ENCODE assay signal across 18 mouse cellular contexts in the genomic region with DNA sequence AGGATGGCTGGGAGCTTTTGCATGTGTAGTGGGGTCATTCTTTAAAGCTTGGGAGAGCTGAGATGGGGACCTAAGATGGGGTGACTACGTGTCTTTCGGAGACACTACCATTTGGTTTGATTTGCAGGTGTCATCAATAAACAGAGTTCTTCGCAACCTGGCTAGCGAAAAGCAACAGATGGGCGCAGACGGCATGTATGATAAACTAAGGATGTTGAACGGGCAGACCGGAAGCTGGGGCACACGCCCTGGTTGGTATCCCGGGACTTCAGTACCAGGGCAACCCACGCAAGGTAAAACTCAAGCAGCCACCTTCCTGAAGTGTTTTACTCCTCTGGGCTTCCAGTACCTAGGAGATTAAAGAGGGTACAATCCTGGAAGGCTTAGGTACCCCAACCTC. TPM values are rescaled to one million over a fixed set of nuclear protein-coding genes. Genes with fewer than 3 reads are reported as not detected.
DNase-seq lines count a peak whose midpoint lies in the region; ATAC-seq and TF ChIP-seq lines count a peak whose summit lies in the region.
"Had no signal": no experiment of that assay in that cellular context is flagged by ENCODE, and none has a peak within 500 bp of the region (broad histone marks: within the 10 kb centered on the region; RNA-seq: fewer than 3 reads in every experiment).

No protein-coding gene starts in this region.

- peak overlapping the region; percentile 97 for H3K27ac ChIP-seq in cerebellum, adult 2 months (ENCODE audit: insufficient read depth, low read length)
- no peak overlapping the region for H3K27ac ChIP-seq in midbrain, embryonic 11.5 days (ENCODE audit: low read depth, low read length)
- no peak overlapping the region for H3K27ac ChIP-seq in midbrain, postnatal 0 days (ENCODE audit: low read depth, low read length)
- peak overlapping the region; percentile 91 for H3K27ac ChIP-seq in forebrain, embryonic 12.5 days
- H3K27ac ChIP-seq in neural tube, embryonic 12.5 days = no peak overlapping the region
- H3K27ac ChIP-seq: embryonic facial prominence, embryonic 13.5 days; kidney, postnatal 0 days; lung, embryonic 15.5 days had no signal

- peak overlapping the region; percentile 33 for H3K4me3 ChIP-seq in cerebellum, adult 2 months (replicated peaks; ENCODE audit: insufficient read depth, low read depth, low read length)
- no peak overlapping the region for H3K4me3 ChIP-seq in midbrain, embryonic 11.5 days (ENCODE audit: low read depth, low read length)
- no peak overlapping the region for H3K4me3 ChIP-seq in midbrain, postnatal 0 days (ENCODE audit: low read depth, low read length)
- H3K4me3 ChIP-seq in forebrain, embryonic 12.5 days (replicated peaks) = peak overlapping the region; percentile 28; the same call in 1 of the 2 replicates
- H3K4me3 ChIP-seq in neural tube, embryonic 12.5 days = no peak overlapping the region
- H3K4me3 ChIP-seq: embryonic facial prominence, embryonic 13.5 days; lung, embryonic 15.5 days; megakaryocyte, embryonic 14.5 days had no signal

- no peaks in the 10 kb centered on the region for H3K27me3 ChIP-seq in cerebellum, adult 2 months (ENCODE audit: control insufficient read depth, insufficient read depth, low read length)
- peaks cover 92% of the 10 kb centered on the region for H3K27me3 ChIP-seq in midbrain, embryonic 11.5 days (ENCODE audit: control insufficient read depth, insufficient read depth, low read length)
- H3K27me3 ChIP-seq in midbrain, postnatal 0 days (ENCODE audit: insufficient read depth, low read length) = peaks cover 85% of the 10 kb centered on the region
- H3K27me3 ChIP-seq in forebrain, embryonic 12.5 days = peaks cover 68% of the 10 kb centered on the region
- H3K27me3 ChIP-seq in neural tube, embryonic 12.5 days (replicated peaks) = peaks cover 55% of the 10 kb centered on the region

- no peak for TF ChIP-seq CTCF in cerebellum, adult 2 months (IDR thresholded peaks at IDR 0.05; ENCODE audit: borderline replicate concordance, insufficient read depth, low read depth, low read length)
- no peak for TF ChIP-seq CTCF in midbrain, postnatal 0 days (IDR thresholded peaks at IDR 0.05)

- DNase-seq in cerebellum, adult 2 months = peak; percentile 74 to 76
- DNase-seq in cerebellum, postnatal 4 days (ENCODE audit: low spot score in 2 of 2) = no peak
- DNase-seq in midbrain, embryonic 11.5 days (ENCODE audit: low spot score, missing footprints) = no peak
- DNase-seq in midbrain, postnatal 0 days (ENCODE audit: low spot score) = no peak
- no peak for DNase-seq in MN1 (ENCODE audit: low spot score)
- DNase-seq in spleen, postnatal 4 days (ENCODE audit: low spot score in 2 of 2) = no peak
- DNase-seq: adrenal gland, adult 8-10 months; gastrocnemius, postnatal 14 days; layer of hippocampus, adult 9-11 months; right cerebral cortex, postnatal 14 days; thymus, adult 18-20 months had no signal

- no peak for ATAC-seq in midbrain, embryonic 11.5 days (ENCODE audit: low FRiP score)
- no peak for ATAC-seq in midbrain, postnatal 0 days (ENCODE audit: low FRiP score)
- no peak for ATAC-seq in forebrain, embryonic 12.5 days (ENCODE audit: low FRiP score)
- ATAC-seq in neural tube, embryonic 12.5 days (ENCODE audit: low FRiP score, low read depth) = no peak

- H3K9ac ChIP-seq in midbrain, embryonic 11.5 days (ENCODE audit: low read length) = no peak overlapping the region
- no peak overlapping the region for H3K9ac ChIP-seq in midbrain, postnatal 0 days (replicated peaks; ENCODE audit: low read length, poor library complexity, severe bottlenecking)
- no peak overlapping the region for H3K9ac ChIP-seq in forebrain, embryonic 12.5 days
- no peak overlapping the region for H3K9ac ChIP-seq in neural tube, embryonic 12.5 days
- H3K9ac ChIP-seq: embryonic facial prominence, embryonic 13.5 days; lung, embryonic 15.5 days had no signal

- 9% methylated on average over 11 of the region's 11 CpGs for WGBS in cerebellum, adult 2 months
- 18% methylated on average over 11 of the region's 11 CpGs for WGBS in midbrain, embryonic 11.5 days
- 20% methylated on average over 11 of the region's 11 CpGs for WGBS in midbrain, postnatal 0 days
- 63% methylated on average over 11 of the region's 11 CpGs for WGBS in forebrain, embryonic 12.5 days
- WGBS in neural tube, embryonic 12.5 days = 29% methylated on average over 11 of the region's 11 CpGs

- H3K9me3 ChIP-seq in midbrain, embryonic 11.5 days (ENCODE audit: control insufficient read depth, low read length) = no peaks in the 10 kb centered on the region
- H3K9me3 ChIP-seq in midbrain, postnatal 0 days (ENCODE audit: low read length) = no peaks in the 10 kb centered on the region
- H3K9me3 ChIP-seq in forebrain, embryonic 12.5 days = no peaks in the 10 kb centered on the region
- no peaks in the 10 kb centered on the region for H3K9me3 ChIP-seq in neural tube, embryonic 12.5 days
- H3K9me3 ChIP-seq: embryonic facial prominence, embryonic 13.5 days; lung, embryonic 15.5 days had no signal

- TF ChIP-seq POLR2A in cerebellum, adult 2 months (IDR thresholded peaks at IDR 0.05; ENCODE audit: borderline replicate concordance, insufficient read depth, low read length) = no peak

- H3K4me2 ChIP-seq in midbrain, embryonic 11.5 days = peak overlapping the region; percentile 35; the same call in 1 of the 2 replicates
- no peak overlapping the region for H3K4me2 ChIP-seq in midbrain, postnatal 0 days (ENCODE audit: low read depth, low read length, poor library complexity, severe bottlenecking)
- peak overlapping the region; percentile 59 for H3K4me2 ChIP-seq in forebrain, embryonic 12.5 days
- peak overlapping the region; percentile 55; the same call in 1 of the 2 replicates for H3K4me2 ChIP-seq in neural tube, embryonic 12.5 days (replicated peaks)
- H3K4me2 ChIP-seq: embryonic facial prominence, embryonic 13.5 days; liver, embryonic 11.5 days; lung, embryonic 15.5 days had no signal

- H3K36me3 ChIP-seq in midbrain, embryonic 11.5 days (ENCODE audit: control insufficient read depth, insufficient read depth, low read length) = no peaks in the 10 kb centered on the region
- no peaks in the 10 kb centered on the region for H3K36me3 ChIP-seq in midbrain, postnatal 0 days (ENCODE audit: insufficient read depth, low read length)
- peaks cover 20% of the 10 kb centered on the region for H3K36me3 ChIP-seq in forebrain, embryonic 12.5 days (replicated peaks)
- no peaks in the 10 kb centered on the region for H3K36me3 ChIP-seq in neural tube, embryonic 12.5 days
- H3K36me3 ChIP-seq: embryonic facial prominence, embryonic 13.5 days; lung, embryonic 15.5 days had no signal

- H3K4me1 ChIP-seq in cerebellum, adult 2 months (ENCODE audit: control insufficient read depth, insufficient read depth, low read length) = peaks cover 4% of the 10 kb centered on the region; the same call in 1 of the 2 replicates
- peaks cover 36% of the 10 kb centered on the region for H3K4me1 ChIP-seq in midbrain, embryonic 11.5 days (ENCODE audit: control insufficient read depth, insufficient read depth, low read length)
- H3K4me1 ChIP-seq in midbrain, postnatal 0 days (ENCODE audit: insufficient read depth, low read length) = no peaks in the 10 kb centered on the region
- peaks cover 82% of the 10 kb centered on the region for H3K4me1 ChIP-seq in forebrain, embryonic 12.5 days
- H3K4me1 ChIP-seq in neural tube, embryonic 12.5 days = peaks cover 65% of the 10 kb centered on the region

RNA-seq across cellular contexts. Expression of a gene that starts 17.0 kb away (rescaled TPM):
- polyA plus RNA-seq in cerebellum, adult 2 months (2012; rRNA removed) = 84.5 and 103 TPM in 2 replicates
- 45.5 and 45.7 TPM in 2 replicates for polyA plus RNA-seq in midbrain, embryonic 11.5 days (2014; fragmentation: Nextera tagmentation; extraction: Ambion mirVana)
- total RNA-seq in midbrain, postnatal 0 days (2014; rRNA removed) = 15.4 and 27.1 TPM in 2 replicates
- 6.9 and 11.3 TPM in 2 replicates for polyA plus RNA-seq in midbrain, postnatal 0 days (2015; fragmentation: Nextera tagmentation; extraction: Ambion mirVana)
- polyA plus RNA-seq in forebrain, embryonic 12.5 days (2016; fragmentation: Nextera tagmentation; extraction: Ambion mirVana) = 110 and 111 TPM in 2 replicates
- 23.8 and 25.7 TPM in 2 replicates for polyA plus RNA-seq in neural tube, embryonic 12.5 days (2016; fragmentation: Nextera tagmentation; extraction: Ambion mirVana)
- total RNA-seq: adrenal gland, adult 8-10 months had no signal
- polyA plus RNA-seq: lung, embryonic 15.5 days had no signal

Comparison
In these comparisons a context has a peak if more than half of its experiments do, and no peak if none do; other contexts are left out.
1. DNase-seq: peak in cerebellum, adult 2 months (2 of 2); none in cerebellum, postnatal 4 days (0 of 2), midbrain, embryonic 11.5 days (single experiment), midbrain, postnatal 0 days (single experiment), MN1 (single experiment) and spleen, postnatal 4 days (0 of 2).
2. H3K27ac ChIP-seq: peak in cerebellum, adult 2 months (single experiment) and forebrain, embryonic 12.5 days (single experiment); none in midbrain, embryonic 11.5 days (single experiment), midbrain, postnatal 0 days (single experiment) and neural tube, embryonic 12.5 days (single experiment).
3. H3K4me3 ChIP-seq: peak in cerebellum, adult 2 months (single experiment) and forebrain, embryonic 12.5 days (single experiment); none in midbrain, embryonic 11.5 days (single experiment), midbrain, postnatal 0 days (single experiment) and neural tube, embryonic 12.5 days (single experiment).